Mouse (Mus musculus) cerebellum, postnatal 4 days (tissue): Measurements from ENCODE around the gene Itm2b.

Experiments used
- DNase-seq, 2 experiments: peaks; one replicate each; pipeline ENCODE4 v3.0.0; 2022; ENCODE audit warnings: low spot score in 2 of 2, mixed read lengths in 1 of 2

Itm2b gene

DNA sequence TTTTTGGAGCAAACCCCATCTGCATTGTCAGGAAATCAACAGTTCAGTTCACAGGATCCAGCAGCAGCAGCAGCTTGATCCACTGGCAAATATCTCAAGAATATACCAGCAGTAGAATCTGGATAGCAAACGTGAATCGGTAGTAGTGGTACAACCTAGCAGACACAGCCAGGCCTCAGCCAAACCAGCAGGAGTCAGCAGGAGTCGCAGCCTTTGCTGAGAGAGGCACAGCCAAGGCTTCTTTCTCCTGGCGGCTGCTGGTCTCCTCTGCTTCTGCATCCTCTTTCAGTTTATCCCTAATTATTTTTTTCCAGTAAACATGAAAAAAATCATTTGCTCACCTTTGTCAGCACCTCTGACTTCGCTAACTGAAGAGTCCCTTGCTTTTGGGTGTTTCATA, 10.7 kb upstream of the Itm2b start:
- DNase-seq = no peak

DNA sequence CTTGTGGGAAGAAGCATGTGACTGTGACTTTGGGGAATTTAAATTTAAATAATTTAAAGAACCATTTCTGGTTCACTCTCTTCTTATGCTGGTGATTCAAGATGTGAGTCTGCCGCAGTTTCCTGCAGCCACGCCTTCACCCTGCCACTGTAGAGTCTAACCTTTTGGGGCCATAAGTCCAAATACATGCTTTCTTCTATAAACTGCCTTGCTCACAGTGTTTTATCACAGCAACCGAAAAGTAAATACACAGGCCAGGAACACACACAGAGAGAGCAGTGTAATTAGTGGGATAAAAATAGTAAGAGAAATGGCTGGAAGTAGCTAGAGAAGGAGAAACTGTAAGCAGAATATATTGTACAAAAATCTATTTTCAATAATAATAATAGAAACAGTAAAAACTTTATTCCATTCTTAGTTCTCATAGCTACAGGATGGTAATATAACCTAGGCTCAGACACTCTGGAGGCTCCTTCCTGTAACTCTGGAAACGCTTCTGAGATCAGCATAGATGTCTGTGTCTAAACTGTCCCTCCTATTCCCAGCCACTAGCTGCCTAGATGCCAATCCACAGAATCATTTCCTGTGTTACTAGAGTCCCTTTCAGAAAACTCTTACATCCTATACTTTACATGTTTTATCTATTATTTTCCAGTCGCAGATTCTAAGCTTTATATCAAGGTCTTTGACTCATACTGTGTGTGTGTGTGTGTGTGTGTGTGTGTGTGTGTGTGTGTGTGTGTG, 9.3 kb upstream of the Itm2b start:
- no peak for DNase-seq

DNA sequence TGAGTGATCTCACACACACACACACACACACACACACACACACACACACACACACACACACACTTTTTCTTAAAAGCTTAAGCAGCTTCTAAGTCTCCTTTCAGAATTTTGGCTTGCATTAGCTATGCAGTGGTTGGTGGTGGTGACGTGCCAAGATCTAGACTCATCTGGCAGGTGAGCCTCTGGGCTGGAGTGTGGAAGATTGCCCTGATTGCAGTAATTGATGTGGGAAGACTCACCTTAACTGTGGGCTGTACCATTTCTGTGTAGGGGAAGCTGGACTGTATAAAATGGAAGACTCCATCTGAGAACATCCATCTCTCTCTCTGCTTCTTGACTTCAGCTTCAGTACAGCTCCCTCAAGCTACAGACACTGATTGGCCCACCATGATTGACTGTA, 6.4 kb upstream of the Itm2b start:
- DNase-seq = no peak

DNA sequence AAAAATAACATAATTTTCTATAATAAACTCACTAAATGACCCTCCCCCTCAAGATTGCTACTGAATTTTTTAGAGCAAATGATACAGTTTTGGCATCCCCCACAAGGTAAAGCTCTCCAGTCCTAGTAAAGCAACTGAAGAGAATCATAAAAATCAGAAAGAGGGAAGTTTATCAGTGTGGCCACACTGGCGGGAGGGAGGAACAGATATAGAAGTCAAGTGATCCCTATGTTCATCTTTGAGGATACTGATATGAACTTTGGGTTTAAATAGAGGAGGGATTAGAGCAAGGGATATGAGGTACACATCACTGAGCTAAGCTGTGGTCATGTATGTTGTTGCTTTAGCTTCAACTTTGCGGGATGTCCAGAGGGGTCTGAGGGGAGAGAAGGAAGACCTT, 5.1 kb upstream of the Itm2b start:
- no peak for DNase-seq

DNA sequence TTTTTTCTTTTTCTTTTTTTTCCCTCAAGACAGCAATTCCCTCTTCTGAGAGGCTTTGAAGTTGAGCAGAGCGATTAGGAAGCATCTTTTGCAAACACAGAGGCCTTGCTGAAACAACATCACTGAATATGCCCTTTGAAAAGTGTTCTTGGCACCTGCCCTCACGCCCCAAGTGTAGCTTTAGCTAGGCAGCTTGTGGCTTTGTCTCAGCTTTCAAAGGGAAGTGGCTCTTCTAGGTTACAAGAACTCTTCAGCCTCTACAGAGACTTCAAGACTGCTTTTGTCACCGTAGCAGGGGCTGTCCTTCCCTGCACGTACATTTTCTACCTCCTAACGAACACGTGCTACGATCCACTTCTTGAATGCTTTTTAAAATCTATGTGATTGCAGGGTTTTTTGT, 4.0 kb upstream of the Itm2b start:
- DNase-seq = no peak

DNA sequence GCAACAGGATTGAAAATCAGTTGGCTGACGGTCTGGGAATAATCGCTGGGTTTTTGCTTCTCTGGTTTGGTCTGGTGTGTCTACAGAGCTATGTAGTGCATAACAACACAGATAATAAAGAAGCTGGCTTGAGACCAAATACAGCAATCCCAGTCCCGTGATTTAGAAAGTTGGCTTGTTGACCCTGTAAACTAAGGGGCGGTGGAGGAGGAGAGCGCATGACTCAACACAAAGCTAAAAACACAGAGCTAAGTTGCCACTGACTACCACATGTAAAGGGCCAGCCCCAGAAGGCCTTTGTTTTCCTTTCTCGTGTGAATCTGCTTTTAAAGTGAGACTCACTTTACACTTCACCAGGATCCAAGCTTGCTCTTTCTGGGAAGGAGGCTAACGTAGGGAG, 3.5 kb upstream of the Itm2b start:
- DNase-seq = no peak

DNA sequence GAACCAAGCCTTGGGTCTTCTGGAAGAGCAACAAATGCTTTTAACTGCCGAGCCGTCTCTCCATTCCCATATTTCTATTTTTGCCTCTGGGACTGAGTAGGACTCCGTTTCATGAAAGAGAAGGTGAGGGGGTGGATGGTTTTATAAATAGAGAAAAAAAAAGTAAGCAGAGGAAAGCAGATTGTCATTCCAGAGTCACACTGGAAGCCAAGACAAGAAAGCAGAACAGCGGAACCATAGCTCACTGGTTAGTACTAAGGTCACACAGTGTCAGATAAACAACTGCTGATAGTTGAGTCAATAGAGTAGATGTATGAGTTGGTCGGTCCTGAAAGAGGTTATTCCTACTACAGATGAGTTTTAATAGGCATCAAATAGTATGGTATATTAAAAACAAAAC, 1.4 kb upstream of the Itm2b start:
- DNase-seq = no peak

DNA sequence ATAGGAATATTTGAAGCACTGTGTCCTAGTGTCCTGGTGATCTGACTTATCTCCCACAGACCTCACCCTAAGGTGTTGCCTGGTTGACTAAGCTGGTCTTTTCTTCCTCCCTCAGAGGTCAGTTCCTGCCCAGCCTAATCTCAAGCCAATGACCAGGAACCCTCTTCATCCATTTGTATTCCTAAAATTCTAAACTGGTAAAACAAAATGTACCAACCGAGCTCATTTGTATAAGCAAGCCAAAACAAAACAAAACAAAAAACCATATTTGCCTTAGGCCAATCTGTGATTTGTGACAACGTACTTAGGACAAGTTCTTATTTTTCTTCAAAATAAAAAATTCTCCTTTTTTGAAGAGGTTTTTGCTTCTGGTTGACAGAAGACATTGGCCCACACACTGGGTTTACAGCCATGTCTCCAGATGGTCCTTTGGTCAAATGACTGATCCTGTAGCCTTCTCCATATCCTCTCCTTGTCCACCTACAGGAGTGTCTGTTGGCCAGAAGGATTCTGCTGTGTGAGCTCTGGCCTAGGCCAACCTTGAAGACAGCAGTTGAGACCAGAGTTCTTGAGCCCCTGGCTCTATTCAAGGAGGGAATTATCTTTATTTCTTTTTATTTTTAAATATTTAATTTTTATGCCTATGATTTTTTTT, 758 bp upstream of the Itm2b start:
- no peak for DNase-seq

DNA sequence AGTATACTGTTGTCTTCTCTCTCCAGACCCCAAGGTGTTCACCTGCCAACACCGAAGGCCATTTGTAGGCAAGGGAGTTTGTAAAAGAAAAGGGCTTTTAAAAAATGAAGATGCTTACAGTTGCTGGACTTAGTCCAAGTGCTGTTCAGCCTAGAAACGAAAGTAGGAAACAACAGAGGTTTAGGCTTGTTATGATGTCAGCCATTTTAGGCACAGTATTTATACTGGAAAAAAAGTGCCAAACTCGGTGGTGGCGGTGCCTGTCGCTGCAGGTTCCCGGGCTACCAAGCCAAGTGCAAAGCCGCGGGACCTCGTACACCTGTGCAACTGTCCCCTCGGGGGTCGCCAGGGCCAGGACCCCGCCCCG, 560 bp downstream of the Itm2b start:
- no peak for DNase-seq

DNA sequence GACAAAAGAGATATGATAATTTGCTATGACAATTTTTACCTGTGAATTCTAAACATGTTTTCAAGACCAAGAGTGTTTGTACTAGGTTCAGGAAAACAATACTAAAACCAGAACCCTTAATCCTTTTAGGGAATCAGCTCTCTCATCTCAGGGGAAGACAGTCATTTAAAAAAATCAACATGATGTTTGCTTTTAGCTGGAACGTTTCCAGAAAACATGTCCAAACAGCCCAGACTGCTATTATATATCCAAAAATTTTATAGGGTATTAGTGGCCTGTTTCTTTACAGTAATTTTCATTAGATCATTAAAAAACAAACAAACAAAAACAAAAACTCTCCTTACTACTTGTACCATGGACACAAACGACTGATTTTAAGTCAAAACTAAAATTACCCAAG, 1.3 kb downstream of the Itm2b start:
- no peak for DNase-seq

DNA sequence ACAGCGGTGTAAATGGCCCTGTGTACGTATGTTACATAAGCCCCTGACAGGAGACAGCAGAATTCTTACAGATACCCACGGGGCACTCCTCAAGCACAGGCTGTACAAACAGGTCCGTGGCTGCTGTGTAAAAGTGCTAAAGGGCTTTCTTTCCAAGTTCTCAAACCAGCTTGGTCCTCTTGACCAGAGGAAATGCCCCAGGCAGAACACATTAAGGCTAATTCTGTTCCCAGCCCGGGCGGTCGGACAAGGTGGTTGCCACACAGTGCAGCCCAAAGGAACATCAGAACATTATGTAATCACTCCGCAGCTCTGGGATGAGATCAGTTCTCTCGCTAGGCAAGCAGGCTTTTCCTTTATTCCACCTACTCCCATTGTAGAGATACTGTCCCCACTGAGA, 2.4 kb downstream of the Itm2b start:
- no peak for DNase-seq

DNA sequence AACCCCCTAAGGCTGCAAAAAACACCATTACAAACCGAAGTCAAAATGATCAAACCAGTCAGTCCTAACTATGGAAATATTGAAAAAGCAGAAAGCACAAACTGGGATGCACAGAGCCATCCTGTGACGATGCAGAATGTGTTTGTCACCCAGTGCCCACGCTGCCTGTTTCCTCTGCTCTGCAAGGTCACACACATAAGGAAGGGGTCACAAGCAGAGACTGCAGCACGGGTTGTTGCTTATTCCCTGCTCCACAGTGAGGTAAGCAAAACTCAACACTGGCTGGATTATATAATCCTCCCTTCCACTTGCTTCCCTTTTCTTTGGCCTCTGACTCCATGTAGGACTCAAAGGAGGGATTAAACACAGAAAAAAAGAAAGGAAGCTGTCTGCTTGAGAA, 3.5 kb downstream of the Itm2b start:
- DNase-seq = no peak

DNA sequence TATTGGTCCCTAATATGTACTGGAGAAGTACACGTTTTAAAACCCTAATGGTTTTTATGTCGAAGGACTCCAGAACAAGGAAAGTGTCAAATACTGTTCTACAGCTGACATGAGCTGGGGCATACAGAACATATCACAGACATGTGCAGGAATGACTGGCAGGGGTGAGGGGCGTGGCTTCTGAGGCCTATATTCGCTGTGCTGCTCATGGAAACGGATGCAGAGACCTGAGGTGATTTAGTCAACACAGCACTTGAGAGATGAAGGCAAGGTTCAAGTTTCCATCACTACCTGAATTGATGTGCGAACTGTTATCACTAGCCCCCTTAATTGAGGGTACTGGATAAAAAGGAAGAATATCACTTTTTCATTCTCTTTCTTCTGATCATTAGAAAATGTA, 7.3 kb downstream of the Itm2b start:
- DNase-seq = no peak

DNA sequence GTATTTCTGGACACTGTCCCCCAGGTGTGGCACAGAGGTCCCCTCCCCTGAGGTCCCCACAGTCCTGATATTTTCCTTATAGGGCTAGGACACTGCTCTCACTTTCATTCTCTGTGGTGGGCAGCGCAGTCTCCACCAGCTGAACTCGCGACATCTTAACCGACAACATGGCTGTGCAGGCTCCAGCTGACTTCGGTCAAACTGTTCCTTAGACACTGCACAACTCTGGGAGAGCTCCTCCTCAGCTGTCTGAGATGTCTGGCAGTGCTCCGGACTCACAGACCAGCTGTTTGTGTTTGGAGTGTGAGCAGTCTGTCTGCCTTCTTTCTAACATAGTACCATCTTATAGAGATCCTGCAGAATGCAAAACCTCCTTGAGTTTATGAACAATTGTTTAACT, 8.2 kb downstream of the Itm2b start:
- no peak for DNase-seq

DNA sequence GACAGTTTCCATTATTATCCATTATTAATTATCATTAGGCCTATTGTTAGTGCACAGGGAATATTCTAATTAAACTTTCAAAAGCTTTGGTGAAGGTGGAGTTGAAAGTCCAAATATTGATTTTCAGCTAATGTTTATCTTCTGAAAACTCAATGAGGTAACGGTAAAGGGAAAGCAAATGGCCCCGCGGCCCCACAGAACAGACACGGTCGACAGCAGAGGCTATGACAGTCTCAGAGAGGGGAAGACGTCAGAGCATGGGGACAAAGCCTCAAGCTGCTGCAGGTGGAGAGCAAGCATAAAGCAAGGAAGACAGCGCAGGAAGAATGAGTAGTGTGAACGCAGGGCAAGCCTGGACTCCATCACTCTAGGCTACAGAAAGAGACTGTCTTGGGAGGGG, 9.2 kb downstream of the Itm2b start:
- DNase-seq = no peak

DNA sequence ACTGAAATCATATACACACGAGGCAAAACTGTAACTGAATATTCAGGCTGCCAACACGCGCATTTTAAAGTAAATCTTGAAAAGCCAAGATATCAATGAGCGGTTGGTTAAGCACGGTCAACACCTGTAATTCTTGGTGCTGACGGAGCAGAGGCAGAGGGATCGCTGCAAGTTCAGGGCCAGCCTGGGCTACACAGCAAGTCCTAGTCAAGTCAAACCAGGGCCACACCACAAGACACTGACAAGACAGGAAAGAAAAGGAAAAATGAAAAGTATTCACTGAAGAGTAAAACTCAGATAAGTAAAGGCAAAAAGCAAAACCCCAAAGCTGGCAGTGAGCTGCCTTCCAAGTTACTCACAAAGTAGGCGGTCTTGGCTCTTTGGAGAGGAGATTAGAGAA, 9.6 kb downstream of the Itm2b start:
- DNase-seq = no peak

DNA sequence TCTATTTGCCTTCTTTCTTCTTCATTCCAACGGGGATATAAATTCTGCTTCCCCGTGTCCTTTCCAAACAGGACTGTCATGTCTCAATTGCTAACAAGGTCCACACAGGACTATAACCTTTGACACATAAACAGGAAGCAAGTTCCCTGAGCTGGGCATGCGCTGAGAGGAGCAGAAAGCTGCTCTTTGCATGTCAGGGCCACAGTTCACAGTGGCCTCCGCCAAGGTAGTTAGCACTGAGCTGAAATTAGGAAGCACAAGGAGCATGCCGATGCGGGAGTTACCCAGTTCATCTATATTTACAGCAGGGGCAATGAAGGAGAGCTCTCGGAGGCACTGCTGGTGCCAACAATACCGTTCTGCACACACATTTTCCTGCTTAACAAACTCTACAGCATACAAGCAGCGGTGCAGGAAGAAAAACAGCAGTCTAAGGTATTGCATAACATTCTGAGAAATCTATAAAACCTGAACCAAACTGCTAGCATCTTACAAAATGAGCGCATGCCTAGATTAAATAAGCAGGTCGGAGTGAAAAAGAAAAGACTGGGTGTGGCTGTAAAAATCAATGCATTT, 10.7 kb downstream of the Itm2b start:
- no peak for DNase-seq

DNA sequence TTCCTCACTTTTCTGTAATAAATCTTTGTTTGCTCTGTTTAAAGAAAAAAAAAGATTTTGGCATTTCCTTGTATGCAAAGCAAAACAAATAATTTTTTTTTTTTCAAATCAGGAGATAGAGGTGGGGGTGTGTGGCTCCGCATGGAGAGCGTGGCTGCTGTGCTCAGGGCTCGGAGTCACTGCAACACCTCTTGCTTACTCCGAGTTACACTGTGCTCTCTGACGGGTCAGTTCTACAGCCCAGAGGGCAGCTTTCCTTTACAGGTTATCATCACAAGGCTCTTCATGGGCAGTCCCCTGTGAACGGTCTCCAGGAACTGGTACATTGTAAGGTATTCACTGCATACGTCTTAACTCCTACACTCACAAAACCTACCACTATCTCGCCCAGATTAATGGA, 11.5 kb downstream of the Itm2b start:
- no peak for DNase-seq

DNA sequence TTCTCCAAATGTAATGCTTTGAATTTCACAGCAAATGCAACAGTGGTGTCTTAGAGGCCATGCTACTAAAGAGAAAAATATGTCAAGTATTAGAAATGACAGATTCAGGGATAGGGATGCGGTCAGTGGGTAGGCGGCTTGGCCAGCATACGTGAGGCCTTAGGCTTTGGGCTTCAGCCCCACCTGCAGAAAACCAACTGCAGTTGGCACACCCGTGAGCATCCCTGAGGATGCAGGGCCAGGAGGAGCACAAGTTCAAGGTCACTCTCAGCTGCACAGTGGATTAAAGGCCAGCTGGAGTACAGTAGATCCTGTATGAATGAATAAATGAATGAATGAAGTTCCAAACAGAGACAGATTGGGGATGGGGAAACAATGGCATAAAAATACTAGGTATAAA, 12.1 kb downstream of the Itm2b start:
- DNase-seq = no peak

DNA sequence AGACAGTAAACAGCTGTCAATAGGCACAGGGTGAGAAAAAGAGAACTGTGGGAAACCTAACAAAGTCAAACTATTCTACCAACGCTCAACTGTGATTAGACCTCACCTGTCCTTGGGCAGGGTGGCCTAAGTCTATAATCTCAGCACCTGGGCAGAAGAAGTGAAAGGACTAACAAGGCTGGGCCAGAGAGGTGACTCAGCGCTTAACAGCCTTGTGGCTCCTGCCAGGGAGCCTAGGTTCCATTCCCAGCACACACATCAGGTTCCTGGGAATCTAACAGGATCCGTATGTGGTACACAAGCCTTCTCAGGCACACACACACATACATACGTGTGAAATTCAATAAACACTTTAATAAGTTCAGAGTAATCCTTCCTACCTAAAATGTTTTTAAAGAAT, 13.5 kb downstream of the Itm2b start:
- DNase-seq = no peak

DNA sequence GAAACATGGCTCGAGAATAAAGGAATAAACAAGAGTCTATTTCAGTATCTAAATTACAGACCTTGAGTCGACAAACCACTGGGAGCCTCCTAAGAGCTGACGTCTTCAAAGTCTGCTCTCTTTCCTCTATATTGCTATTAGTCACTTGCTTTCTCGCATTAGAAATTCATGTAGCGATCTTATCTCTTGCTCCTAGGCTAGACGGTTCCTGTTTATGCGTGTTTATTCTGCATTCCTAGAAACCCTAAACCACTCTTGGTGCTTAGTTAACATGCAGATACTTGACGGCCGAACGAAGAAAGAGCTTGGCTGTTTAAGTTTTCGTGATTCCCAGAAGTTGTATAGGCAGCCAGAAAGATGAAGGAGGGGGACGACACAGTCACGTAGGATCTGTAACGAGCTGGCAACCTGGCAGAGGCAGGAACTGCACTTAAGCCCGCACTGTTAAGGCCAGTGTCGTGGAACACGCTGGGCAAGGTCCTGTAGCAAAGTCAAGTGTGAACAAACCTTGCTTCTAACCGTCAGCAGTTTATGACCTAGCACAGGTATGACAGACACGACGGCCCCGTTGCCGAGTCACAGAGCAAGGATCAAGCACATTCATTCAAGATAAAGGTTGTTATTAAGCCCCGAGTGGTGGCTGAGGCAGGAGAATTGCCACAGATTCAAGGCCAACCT, 14.3 kb downstream of the Itm2b start:
- no peak for DNase-seq

DNA sequence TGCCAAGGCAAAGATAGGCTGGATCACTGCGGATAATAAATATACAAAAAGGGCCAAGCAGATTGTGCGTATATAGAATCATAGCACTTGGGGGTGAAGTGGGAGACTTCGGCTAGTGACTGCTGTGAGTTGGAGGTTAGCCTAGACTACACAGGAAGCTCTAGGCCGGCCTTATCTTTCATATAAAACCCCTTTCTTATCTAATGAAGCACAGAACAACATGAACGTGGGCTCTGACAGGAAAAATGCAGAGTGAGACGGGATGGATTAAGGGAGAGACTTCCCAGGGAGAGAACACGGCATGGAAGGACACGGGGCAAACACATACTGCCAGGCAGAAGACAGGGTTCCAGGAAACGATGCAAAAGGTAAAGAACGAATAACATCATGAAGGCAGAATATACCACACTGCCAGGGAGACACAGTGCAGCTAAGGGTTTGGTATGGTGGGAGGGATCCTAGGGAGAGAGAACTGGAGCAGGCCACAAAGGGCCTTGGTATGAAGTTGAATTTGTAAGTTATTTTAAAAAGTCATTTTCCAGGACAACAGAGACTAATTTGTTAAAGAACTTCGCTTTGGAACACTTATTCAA, 14.9 kb downstream of the Itm2b start:
- no peak for DNase-seq

DNA sequence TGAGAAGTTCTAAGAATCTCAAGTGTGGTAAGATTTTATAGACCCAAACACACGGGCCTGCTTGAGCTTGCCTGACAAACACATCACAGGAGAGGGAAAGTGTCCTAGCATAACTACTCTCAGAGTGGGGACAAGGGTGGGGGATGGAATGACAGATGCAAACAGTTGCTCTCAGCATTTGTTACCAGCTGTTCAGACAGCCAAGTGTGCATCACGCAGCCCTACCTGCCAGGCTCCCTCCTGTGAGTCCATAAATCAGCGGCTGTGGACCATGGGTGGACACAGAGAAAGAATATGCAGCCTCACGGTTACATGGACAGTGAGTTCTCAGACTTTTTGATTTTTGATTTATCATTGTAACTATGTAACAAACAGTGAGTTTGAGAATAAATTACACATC, 15.5 kb downstream of the Itm2b start:
- no peak for DNase-seq
